8 mouse cellular contexts compared by ENCODE assay signal in the genomic region with DNA sequence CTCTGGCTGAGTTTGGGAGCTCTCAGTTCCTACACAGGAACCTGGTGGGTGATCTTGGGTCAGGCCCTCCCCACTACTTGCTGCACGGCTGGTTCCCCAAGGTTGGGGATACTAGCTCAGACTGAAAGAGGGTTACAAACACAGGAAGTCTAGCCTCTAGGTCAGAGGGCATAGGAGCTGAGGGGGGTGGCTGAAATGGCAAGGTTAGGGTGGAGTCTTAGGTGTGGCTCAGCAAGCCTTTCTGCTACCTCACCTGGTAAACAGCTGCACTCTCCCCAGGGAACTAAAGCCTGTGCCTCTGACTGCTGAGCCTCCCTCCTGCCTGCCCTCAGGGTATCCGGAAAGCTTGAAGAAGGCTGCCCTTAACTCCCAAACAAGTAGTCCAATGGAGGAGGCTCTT. TPM values are rescaled to one million over a fixed set of nuclear protein-coding genes. Genes with fewer than 3 reads are reported as not detected.
DNase-seq lines count a peak whose midpoint lies in the region; ATAC-seq and TF ChIP-seq lines count a peak whose summit lies in the region.

No protein-coding gene starts in this region.

- H3K36me3 ChIP-seq in heart, embryonic 13.5 days = peaks cover 13% of the 10 kb centered on the region
- peaks cover 12% of the 10 kb centered on the region; the same call in 1 of the 2 replicates for H3K36me3 ChIP-seq in limb, embryonic 14.5 days (ENCODE audit: control insufficient read depth, insufficient read depth, low read length)

- no peaks in the 10 kb centered on the region for H3K27me3 ChIP-seq in heart, embryonic 13.5 days (replicated peaks)
- no peaks in the 10 kb centered on the region for H3K27me3 ChIP-seq in limb, embryonic 14.5 days (ENCODE audit: control insufficient read depth, insufficient read depth, low read length)

- DNase-seq in CD8-positive naive resting alpha-beta T cell, adult 2 months (ENCODE audit: low read depth in 2 of 2, low spot score in 2 of 2) = peak; percentile 3 to 4
- no peak for DNase-seq in limb, embryonic 14.5 days (ENCODE audit: low spot score)
- peak; percentile 46 for DNase-seq in naive thymus-derived CD4-positive, alpha-beta T cell, adult 2 months (ENCODE audit: low read depth)
- DNase-seq in retina, postnatal 1 day = no peak
- no peak for DNase-seq in ovary, postnatal 36 days (ENCODE audit: low spot score)

- H3K4me1 ChIP-seq in bone marrow, adult 2 months (ENCODE audit: control insufficient read depth, insufficient read depth, low read length) = peaks cover 1% of the 10 kb centered on the region; the same call in 1 of the 2 replicates
- H3K4me1 ChIP-seq in heart, embryonic 13.5 days = peaks cover 12% of the 10 kb centered on the region
- H3K4me1 ChIP-seq in limb, embryonic 14.5 days (ENCODE audit: control insufficient read depth, insufficient read depth, low read length) = peaks cover 8% of the 10 kb centered on the region; the same call in 1 of the 2 replicates

- no peak for TF ChIP-seq CTCF in bone marrow, adult 2 months (IDR thresholded peaks at IDR 0.05; ENCODE audit: control insufficient read depth, insufficient read depth, low read length)

- WGBS in bone marrow, adult 2 months = 53% methylated on average over 2 of the region's 2 CpGs
- WGBS in heart, embryonic 13.5 days = 52% methylated on average over 2 of the region's 2 CpGs
- WGBS in limb, embryonic 14.5 days = 36% methylated on average over 2 of the region's 2 CpGs

- no peak for ATAC-seq in heart, embryonic 13.5 days (ENCODE audit: extremely low read depth, insufficient number of reproducible peaks, low FRiP score, low TSS enrichment)
- no peak for ATAC-seq in limb, embryonic 14.5 days (ENCODE audit: low FRiP score, low read depth)
- no peak for ATAC-seq in megakaryocyte progenitor cell, adult 5-6 weeks (replicated peaks; ENCODE audit: poor library complexity)

- peak overlapping the region; percentile 67 for H3K27ac ChIP-seq in bone marrow, adult 2 months (ENCODE audit: control insufficient read depth, insufficient read depth, low read depth, low read length, poor library complexity)
- peak overlapping the region; percentile 53; the same call in 1 of the 2 replicates for H3K27ac ChIP-seq in heart, embryonic 13.5 days (replicated peaks)
- no peak overlapping the region for H3K27ac ChIP-seq in limb, embryonic 14.5 days (replicated peaks; ENCODE audit: low read depth, low read length)

- no peak for TF ChIP-seq POLR2A in bone marrow, adult 2 months (IDR thresholded peaks at IDR 0.05; ENCODE audit: borderline replicate concordance, control insufficient read depth, low read depth, low read length)
- TF ChIP-seq POLR2A in limb, embryonic 14.5 days (IDR thresholded peaks at IDR 0.05; ENCODE audit: borderline replicate concordance, extremely low read depth, insufficient read depth, insufficient read length) = no peak

- H3K9ac ChIP-seq in heart, embryonic 13.5 days = 0 out of 2 replicates have a peak overlapping the region, but pooled peaks have one; percentile 24
- H3K9ac ChIP-seq in limb, embryonic 14.5 days (ENCODE audit: low read depth, low read length, severe bottlenecking) = no peak overlapping the region

- no peak overlapping the region for H3K4me3 ChIP-seq in bone marrow, adult 2 months (replicated peaks; ENCODE audit: control insufficient read depth, low read depth, low read length)
- H3K4me3 ChIP-seq in heart, embryonic 13.5 days = peak overlapping the region; percentile 80; the same call in 1 of the 2 replicates
- H3K4me3 ChIP-seq in limb, embryonic 14.5 days (replicated peaks; ENCODE audit: low read length) = no peak overlapping the region; the same call in 1 of the 2 replicates

- H3K9me3 ChIP-seq in heart, embryonic 13.5 days = no peaks in the 10 kb centered on the region
- H3K9me3 ChIP-seq in limb, embryonic 14.5 days (ENCODE audit: control insufficient read depth, low read length) = no peaks in the 10 kb centered on the region

- H3K4me2 ChIP-seq in heart, embryonic 13.5 days = peak overlapping the region; percentile 84
- H3K4me2 ChIP-seq in limb, embryonic 14.5 days (replicated peaks; ENCODE audit: low read depth, low read length, severe bottlenecking) = peak overlapping the region; percentile 66; the same call in 1 of the 2 replicates

RNA-seq across cellular contexts. Expression of gene Ppdpf, which starts 1.6 kb away (rescaled TPM):
- 43.8 and 59.8 TPM in 2 replicates for polyA plus RNA-seq in bone marrow, adult 2 months (2011; ENCODE audit: insufficient read depth, insufficient read length, low replicate concordance, missing spikeins)
- 180 and 188 TPM in 2 replicates for polyA plus RNA-seq in heart, embryonic 13.5 days (2015; fragmentation: Nextera tagmentation; extraction: Ambion mirVana)
- polyA plus RNA-seq in limb, embryonic 14.5 days (2012; rRNA removed) = 148 and 220 TPM in 2 replicates
- 294 and 354 TPM in 2 replicates for polyA plus RNA-seq in limb, embryonic 14.5 days (2014; fragmentation: Nextera tagmentation; extraction: Ambion mirVana)
- 85.7 and 109 TPM in 2 replicates for total RNA-seq in megakaryocyte progenitor cell, adult 5-6 weeks (2015)
- 68.8 and 73.0 TPM in 2 replicates for total RNA-seq in megakaryocyte progenitor cell, adult 5-6 weeks (2017)

RNA-seq across cellular contexts. Expression of gene Ptk6, which starts 13.9 kb away (rescaled TPM):
- polyA plus RNA-seq in bone marrow, adult 2 months (2011; ENCODE audit: insufficient read depth, insufficient read length, low replicate concordance, missing spikeins) = not detected in 2 replicates
- 0.05 TPM in 1 of 2 replicates, not detected in the other for polyA plus RNA-seq in heart, embryonic 13.5 days (2015; fragmentation: Nextera tagmentation; extraction: Ambion mirVana)
- 0.08 and 0.10 TPM in 2 replicates for polyA plus RNA-seq in limb, embryonic 14.5 days (2012; rRNA removed)
- polyA plus RNA-seq in limb, embryonic 14.5 days (2014; fragmentation: Nextera tagmentation; extraction: Ambion mirVana) = 0.12 and 0.19 TPM in 2 replicates
- total RNA-seq in megakaryocyte progenitor cell, adult 5-6 weeks (2015) = not detected in 2 replicates
- total RNA-seq in megakaryocyte progenitor cell, adult 5-6 weeks (2017) = not detected in 2 replicates

RNA-seq across cellular contexts. Expression of gene Srms, which starts 24.3 kb away (rescaled TPM):
- not detected in 2 replicates for polyA plus RNA-seq in bone marrow, adult 2 months (2011; ENCODE audit: insufficient read depth, insufficient read length, low replicate concordance, missing spikeins)
- polyA plus RNA-seq in heart, embryonic 13.5 days (2015; fragmentation: Nextera tagmentation; extraction: Ambion mirVana) = 0.11 TPM in 1 of 2 replicates, not detected in the other
- polyA plus RNA-seq in limb, embryonic 14.5 days (2012; rRNA removed) = 0.05 and 0.13 TPM in 2 replicates
- 0.07 TPM in 1 of 2 replicates, not detected in the other for polyA plus RNA-seq in limb, embryonic 14.5 days (2014; fragmentation: Nextera tagmentation; extraction: Ambion mirVana)
- total RNA-seq in megakaryocyte progenitor cell, adult 5-6 weeks (2015) = not detected in 2 replicates
- not detected in 2 replicates for total RNA-seq in megakaryocyte progenitor cell, adult 5-6 weeks (2017)

RNA-seq across cellular contexts. Expression of gene Fndc11, which starts 31.1 kb away (rescaled TPM):
- not detected in 2 replicates for polyA plus RNA-seq in bone marrow, adult 2 months (2011; ENCODE audit: insufficient read depth, insufficient read length, low replicate concordance, missing spikeins)
- 0.13 and 0.27 TPM in 2 replicates for polyA plus RNA-seq in heart, embryonic 13.5 days (2015; fragmentation: Nextera tagmentation; extraction: Ambion mirVana)
- polyA plus RNA-seq in limb, embryonic 14.5 days (2012; rRNA removed) = 0.12 and 0.28 TPM in 2 replicates
- polyA plus RNA-seq in limb, embryonic 14.5 days (2014; fragmentation: Nextera tagmentation; extraction: Ambion mirVana) = not detected in 2 replicates
- not detected in 2 replicates for total RNA-seq in megakaryocyte progenitor cell, adult 5-6 weeks (2015)
- total RNA-seq in megakaryocyte progenitor cell, adult 5-6 weeks (2017) = not detected in 2 replicates

RNA-seq across cellular contexts. Expression of gene Eef1a2, which starts 31.9 kb away (rescaled TPM):
- 0.47 and 0.97 TPM in 2 replicates for polyA plus RNA-seq in bone marrow, adult 2 months (2011; ENCODE audit: insufficient read depth, insufficient read length, low replicate concordance, missing spikeins)
- polyA plus RNA-seq in heart, embryonic 13.5 days (2015; fragmentation: Nextera tagmentation; extraction: Ambion mirVana) = 7.8 and 9.7 TPM in 2 replicates
- 0.10 and 0.29 TPM in 2 replicates for polyA plus RNA-seq in limb, embryonic 14.5 days (2012; rRNA removed)
- polyA plus RNA-seq in limb, embryonic 14.5 days (2014; fragmentation: Nextera tagmentation; extraction: Ambion mirVana) = not detected in 2 replicates
- not detected in 2 replicates for total RNA-seq in megakaryocyte progenitor cell, adult 5-6 weeks (2015)
- total RNA-seq in megakaryocyte progenitor cell, adult 5-6 weeks (2017) = not detected in 2 replicates

Comparison
In these comparisons a context has a peak if more than half of its experiments do, and no peak if none do; other contexts are left out.
1. DNase-seq: peak in CD8-positive naive resting alpha-beta T cell, adult 2 months (2 of 2) and naive thymus-derived CD4-positive, alpha-beta T cell, adult 2 months (single experiment); none in limb, embryonic 14.5 days (single experiment), retina, postnatal 1 day (single experiment) and ovary, postnatal 36 days (single experiment).